Mouse (Mus musculus) Muller cell, postnatal 12 days (primary cell): ENCODE data around the gene 1110032F04Rik.
"Not testable (repeated sequence)": the region's sequence is repeated elsewhere in the genome, so short reads cannot be mapped to it uniquely, and the experiment has no call there.

ENCODE experiments used
- DNase-seq: peaks from one replicate; pipeline ENCODE4 v3.0.0-alpha.2; 2015; ENCODE audit errors: inconsistent ontology term

Gene 1110032F04Rik

DNA sequence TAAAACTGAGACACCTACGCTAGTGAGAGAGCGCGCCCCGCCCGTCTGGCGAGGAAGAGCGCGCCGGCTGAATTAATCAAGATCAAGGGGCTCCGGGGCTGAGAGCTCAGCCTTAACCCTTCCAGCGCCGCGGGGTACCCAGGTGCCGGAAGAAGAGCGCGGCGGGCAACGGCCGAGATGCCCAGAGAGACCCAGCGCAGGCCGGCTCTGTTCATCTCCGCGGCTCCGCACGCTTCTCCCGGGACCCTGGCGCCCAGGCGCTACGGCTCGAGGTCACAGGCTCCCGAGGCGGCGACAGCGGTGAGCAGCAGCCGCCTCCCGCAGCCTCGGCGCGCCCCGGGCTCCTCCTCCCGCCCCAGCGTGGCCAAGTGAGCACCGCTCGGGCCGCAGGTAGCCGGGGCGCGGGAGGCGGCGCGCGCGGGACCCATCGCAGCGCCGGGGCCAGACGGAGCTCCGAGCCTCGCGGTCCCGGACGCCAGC is at the start of gene 1110032F04Rik:
TSS of gene 1110032F04Rik (plus strand) at position 376 of the 480 bp plus-strand sequence.
- peak; percentile 43 for DNase-seq

DNA sequence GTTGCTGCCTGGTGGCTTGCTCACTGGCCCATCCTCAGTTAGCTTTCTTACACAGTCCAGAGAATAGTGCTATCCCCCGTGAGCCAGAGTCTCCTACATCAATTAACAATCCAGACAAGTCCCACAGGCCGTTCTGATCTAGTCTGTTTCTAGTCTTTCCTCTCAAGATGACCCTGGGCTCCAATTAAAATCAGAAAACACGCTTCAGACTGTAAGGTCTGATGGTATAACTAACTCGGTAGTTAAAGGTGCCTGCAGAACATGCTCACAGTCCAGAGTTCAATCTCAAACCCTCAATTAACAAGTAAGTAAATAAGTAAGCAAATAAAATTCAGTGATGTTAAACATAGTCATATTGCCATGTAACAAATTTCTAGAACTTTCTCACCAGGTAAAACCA is 48.0 kb upstream of the 1110032F04Rik start:
- DNase-seq: no peak

DNA sequence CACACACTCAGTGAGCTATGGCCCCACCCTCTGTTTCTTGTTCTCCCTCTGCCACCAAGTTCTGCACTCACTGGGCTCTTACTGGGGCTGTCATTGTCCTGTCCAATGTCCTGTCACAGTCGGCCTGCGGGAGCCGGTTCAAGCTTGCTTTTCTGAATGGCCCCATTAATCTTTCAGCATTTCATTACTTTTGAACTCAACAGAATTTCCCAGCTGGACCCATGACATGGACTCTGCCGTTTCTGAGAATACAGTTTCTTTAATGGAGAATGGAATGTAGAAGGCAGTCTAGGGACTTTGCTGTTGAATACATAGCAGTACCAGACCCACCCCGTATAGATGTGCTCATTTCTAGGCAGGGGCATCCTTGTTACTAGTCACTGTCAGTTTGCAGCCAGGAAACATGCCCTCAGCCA is 47.5 kb upstream of the 1110032F04Rik start:
- peak; percentile 57 for DNase-seq

DNA sequence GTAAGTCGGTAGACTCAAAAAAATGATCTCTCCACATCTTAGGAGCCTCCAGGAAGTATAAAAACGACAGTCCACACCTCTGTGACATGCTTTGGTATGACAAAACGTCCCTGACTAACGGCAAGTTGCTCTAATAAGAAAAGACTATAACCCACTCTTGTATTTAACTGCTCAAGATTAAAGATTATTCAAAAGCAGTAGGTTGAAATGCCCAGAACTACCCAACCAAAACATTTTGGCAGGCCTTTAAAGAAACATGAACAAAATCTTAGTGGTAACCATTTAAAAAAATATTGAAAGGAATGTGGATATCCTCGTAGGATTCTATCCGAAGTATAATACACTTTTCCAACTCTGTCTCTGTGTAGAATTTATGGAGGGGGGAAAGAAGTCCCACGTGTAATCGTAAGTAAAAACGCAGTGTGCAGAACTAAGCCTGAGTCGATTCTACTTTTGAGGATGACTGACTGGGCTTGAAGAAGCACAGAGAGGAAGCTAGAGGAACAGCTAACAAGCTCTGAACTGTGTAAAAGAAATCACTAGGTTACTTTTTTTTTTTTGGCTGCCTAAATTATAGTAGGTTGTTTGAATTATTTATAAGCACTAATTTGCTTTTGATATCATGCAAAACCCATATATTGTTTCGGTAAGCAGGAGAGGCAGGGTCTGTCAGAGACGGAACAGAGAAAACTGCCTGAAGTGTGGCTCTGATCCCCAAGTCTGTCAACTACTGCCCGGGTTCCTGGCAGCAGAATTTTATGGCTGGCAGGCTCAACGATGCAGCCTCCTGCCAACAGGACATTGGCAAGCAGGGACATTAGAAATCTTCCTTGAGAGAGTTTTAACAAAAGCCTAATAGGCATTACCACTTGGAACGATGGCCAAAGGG is 45.3 kb upstream of the 1110032F04Rik start:
- no peak for DNase-seq

GRCm38 (mm10) chr3:68824765-68825090 is 44.7 kb upstream of the 1110032F04Rik start:
- DNase-seq: peak; percentile 45

DNA sequence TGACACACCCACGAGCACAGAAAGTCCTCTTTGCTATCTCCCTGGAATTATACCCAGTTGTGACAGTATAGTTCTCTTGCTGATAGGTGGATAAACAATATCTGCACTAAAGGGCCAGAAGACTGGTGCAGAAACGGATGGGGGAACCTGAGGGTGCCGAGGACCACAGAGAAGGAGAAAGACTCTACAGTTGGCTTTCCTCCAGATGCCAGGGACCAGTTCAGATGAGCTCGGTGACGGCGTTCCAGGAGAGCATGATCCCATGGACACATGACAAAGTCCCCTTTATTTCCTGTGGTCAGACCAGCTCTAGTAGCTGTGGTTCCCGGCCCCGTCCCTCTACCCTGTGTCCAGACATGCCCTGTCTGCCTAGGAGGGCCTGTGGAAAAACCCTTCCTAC is 44.2 kb upstream of the 1110032F04Rik start:
- no peak for DNase-seq

DNA sequence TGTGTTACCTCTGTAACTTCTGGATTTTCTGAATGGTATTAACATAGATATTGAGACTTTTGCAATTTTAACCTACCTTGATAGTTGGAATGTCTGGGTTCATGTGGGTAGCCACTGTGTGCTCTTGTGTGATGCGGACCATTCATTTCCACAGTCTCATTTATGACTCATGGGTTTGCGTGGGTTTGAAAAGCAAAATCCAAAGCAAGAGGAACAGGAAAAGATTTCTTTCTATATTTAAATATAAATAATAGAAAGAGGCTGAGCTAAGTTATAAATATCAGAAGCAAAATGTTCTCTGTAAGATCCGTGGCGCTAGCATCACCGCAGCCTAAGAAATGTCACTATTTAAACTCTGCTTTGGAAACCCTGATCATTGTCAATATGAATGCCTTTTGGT is 41.7 kb upstream of the 1110032F04Rik start:
- no peak for DNase-seq

- no peak for DNase-seq
Observed at GRCm38 (mm10) chr3:68829944-68830343, 39.4 kb upstream of the 1110032F04Rik start.

DNA sequence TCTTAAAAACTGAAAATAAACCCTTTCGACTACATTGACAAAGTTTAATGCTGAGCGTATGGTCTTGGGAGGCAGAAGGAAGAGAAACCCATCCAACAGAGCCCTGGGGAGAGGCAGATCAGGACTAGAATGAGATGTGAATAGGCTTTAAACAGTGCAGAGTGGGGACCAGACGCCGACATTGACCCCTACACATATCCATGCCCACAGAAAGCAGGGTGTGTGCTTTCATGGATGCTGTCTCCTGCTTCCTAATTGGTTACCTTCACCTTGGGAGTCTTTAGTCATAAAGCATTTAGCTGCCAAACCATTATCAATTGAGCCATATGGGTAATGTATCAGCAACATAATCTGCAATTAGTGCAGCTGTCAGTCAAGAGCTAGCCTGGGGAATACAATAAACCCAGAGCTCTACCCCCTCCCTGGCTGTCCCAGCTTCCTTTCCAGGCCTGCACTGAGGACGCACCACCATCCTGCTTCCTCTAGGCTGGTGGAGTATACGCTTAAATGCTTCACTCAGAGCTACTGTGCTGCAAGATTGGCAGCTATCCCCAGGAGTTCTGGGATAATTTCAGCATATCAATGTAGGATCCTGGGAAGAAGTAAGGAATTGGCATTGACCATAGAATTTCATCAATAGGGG is 32.4 kb upstream of the 1110032F04Rik start:
- no peak for DNase-seq

DNA sequence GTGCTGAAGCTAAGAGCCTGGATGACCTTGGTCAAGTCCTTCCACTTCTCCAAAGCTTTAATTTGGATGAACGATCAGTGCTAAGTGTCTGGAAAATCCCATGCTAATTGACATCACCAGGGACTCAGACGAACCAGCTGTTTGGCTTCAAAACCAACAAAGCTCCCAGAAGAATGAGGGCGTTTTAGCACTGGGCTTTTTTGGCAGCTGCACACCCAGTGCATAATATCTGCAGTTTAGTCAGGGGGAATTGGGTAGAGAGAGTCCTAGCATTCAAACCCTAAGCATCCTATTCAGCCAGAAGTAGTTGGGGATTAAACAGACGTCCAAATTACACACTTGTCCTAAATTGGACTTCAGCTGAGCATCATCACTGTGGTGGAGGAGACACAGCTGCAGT is 29.2 kb upstream of the 1110032F04Rik start:
- no peak for DNase-seq

DNA sequence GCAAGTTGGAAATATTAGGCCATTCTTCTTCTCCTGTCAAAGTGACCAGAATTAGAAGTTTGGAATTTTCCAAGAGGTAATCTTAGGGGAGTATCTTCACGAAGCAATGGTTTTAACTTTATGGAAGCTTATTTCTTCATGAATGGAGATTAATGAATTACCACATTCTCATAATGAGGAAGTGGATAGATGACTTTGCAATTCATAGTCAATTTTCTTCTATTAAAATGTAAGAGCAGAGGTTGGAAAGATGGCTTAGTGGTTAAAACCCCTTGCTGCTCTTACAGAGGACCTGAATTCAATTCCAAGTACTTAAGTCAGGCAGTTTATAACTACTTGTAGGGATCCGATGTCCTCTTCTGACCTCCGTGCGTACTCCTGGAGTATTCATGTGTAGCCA is 25.4 kb upstream of the 1110032F04Rik start:
- DNase-seq: no peak

- peak; percentile 9 for DNase-seq
Observed at GRCm38 (mm10) chr3:68848323-68848722, 21.1 kb upstream of the 1110032F04Rik start.

GRCm38 (mm10) chr3:68852414-68852813 is 17.0 kb upstream of the 1110032F04Rik start:
- DNase-seq: no peak

DNA sequence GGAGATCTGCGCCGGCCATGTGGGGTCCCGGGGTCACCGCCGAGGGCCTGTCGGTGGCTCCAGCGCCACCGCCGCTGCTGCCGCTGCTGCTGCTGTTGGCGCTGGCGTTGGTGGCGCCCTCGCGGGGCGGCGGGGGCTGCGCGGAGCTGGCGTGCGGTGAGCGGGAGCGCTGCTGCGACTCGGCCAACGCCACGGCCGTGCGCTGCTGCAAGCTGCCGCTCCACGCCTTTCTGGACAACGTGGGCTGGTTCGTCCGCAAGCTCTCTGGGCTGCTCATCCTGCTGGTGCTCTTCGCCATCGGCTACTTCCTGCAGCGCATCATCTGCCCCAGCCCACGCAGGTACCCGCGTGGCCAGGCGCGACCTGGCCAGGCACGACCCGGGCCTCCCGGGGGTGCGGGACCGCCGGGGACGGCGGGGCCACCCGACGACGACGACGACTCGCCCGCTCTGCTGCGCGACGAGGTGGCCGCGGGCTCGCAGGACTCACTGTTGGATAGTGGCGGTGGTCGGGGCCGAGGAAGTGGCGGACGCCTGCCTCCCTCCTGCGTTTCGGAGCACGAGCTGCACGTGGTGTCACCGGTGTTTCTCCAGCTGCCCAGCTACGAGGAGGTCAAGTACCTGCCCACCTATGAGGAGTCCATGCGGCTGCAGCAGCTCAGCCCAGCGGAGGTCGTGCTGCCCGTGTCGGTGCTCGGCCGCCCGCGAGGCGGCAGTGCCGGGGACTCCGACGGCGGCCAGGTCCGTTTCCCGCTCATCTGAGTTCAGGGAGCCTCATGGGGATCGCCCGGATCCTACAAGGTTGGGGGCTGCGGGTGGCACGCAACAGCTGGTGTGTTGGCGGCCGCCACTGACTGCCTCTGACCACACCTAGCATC is 543 bp downstream of the 1110032F04Rik start:
- peak; percentile 32 for DNase-seq

DNA sequence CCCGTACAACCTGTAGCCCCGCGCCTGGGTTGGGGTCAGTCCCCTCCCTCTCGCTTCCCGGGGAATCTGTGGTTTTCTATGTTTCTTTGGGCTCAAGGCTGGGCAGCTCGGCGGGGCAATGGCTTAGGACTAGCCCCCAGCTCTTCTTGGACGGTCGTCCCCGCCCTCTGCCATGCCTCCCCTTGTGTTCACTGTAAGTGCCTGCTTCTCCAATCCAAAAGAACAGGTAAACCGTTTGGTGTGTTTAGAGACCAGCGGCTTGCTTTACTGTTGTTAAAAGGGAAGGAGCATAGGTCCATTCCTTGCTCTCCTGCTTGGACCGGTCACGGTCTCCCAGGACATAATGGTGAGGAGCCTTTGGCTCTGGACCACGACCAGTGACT is 1.2 kb downstream of the 1110032F04Rik start:
- DNase-seq: no peak

GRCm38 (mm10) chr3:68874079-68874478 is 4.7 kb downstream of the 1110032F04Rik start:
- no peak for DNase-seq

GRCm38 (mm10) chr3:68886845-68887244 is 17.5 kb downstream of the 1110032F04Rik start:
- DNase-seq: no peak

DNA sequence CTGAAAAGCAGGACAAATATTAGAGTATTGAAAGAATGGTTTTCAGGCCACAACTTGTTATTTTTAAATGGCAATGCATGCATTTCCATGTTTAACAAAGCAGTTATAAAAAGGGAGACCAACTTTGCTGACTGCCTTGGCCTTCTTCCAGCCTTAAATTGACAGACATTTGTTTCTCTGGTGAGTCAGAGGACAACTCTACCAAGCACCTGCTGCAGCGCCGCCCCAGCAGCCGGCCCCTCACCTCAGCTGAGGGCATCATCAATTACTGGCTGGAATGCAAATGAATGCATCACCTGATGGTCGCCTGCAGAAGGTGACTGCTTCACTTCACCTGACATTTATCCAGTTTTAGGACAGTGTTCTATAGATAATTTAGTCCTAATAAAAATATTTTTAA is 26.0 kb downstream of the 1110032F04Rik start:
- DNase-seq: no peak

DNA sequence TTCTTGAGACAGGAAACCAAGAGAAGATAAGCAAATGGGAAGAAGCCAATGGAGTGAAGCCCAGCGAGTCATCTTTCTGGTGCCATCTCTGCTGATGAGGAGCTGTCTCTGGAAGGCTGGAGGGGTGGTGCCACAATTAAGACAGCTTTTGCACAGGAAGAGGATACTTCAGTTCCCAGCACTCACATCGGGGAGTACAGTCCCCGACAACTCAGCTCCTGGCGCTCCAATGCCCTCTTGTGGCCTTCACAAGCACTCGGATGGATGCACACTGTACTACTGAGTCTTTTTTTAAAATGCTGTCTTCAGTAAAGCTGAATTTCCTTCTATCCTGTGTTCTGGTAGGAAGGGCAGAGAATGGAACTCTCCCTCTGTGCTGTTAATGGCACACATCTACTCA is 27.8 kb downstream of the 1110032F04Rik start:
- no peak for DNase-seq

DNA sequence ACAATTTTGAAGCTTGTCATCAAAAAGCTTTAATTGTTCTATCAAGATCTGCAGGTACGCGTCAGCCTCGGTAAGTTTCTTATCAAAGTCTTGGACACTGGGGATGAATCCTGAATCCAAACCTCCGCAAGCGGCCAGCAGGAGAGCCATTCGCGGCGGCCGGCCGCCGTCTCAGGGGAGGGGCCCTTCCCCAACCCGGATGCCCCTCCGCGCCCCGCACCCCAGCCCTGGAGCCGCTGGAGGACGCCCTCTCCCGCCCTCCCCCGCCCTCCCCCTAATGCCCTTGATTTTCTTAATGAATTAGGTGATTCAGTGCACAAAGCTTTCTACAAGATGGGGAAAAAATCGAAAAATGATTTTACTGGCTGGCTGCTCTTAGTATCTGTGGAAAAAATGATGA is 33.2 kb downstream of the 1110032F04Rik start:
- DNase-seq: not testable (repeated sequence)

- DNase-seq: no peak
Observed at GRCm38 (mm10) chr3:68904902-68905778, 35.8 kb downstream of the 1110032F04Rik start.
